Mouse (Mus musculus) lung, postnatal 10 days (tissue): ENCODE measurements around the gene Ppp1r3e.

ENCODE experiments used
- DNase-seq: peaks from one replicate; pipeline ENCODE4 v3.0.0; 2021

Gene Ppp1r3e

GRCm38 (mm10) chr14:54876539-54877047 lies 757 bp downstream of the Ppp1r3e start:
- peak; percentile 92 for DNase-seq

DNA sequence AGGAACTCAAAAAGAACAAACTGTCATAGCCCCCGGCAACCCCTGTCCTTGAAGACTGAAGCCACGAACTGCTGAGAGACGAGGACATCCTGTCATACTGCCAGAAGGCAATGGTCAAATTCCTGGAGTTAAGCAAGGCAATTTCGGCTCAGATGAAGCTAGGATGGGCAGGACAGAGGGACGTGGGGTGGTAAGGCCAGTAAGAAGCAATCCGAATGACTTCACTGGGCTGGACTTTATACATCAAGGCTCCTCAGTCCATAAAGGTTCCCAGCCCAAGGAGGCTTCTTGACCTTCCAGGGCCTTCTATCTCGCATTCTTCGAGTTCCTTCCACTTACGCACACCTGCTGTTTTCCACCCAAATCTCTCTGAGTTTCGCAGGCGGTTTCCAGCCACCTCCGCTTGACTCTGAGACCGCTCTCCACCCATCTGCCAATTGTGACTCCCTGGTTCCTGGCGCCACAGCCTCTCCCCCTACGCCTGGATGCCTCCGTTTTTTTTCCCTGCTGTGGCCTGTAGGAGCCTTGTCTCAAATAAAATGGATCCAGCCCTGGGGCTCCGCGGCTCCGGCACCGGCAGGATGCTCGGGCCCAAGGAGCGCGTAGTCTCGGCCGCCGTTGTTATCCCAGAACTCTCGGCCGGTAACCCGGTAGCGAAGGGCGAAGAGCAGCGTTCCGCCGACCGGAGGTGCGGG lies 1.4 kb downstream of the Ppp1r3e start:
- peak; percentile 50 for DNase-seq

DNA sequence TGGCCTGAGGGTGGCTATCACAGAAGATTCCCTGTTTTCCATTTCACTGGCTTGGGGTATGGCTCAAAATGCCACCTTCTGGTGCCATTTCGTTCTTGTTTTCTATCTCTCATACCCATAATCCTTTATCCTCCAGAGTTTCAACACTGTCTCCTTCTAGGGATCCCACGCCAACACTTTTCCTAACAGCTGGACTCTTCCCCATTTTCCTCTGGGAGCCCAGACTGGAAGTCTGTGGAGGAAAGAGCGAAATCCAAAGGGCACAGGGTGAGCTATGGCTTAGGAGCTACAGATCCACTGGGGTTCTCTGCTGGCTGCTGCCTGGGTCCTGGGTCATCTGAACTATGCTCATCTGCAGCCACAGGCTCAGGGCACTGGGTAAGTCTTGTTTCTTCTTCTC lies 3.2 kb downstream of the Ppp1r3e start:
- no peak for DNase-seq

DNA sequence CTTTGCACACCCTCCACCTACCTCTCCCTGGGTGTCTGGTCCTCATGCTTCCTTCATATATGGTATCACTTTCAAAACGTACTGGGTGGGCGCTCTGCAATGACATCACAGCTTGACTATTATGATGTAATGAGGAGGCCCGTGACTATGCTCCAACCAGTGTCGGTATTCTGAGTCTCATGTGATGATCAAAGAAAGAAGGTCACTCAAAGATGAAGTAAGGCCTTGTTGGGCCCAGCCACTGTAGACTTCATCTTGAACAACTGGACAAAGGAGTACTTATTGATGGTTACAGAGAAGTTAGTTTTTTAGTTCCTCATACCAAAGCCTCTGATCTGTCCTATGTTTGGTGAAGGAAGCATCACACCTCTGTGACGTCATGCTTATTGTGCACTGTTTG lies 6.5 kb downstream of the Ppp1r3e start, which contains the start of gene Homez:
Gene Homez (minus strand): TSS at position 101 of the 400 bp plus-strand sequence.
- DNase-seq = no peak

DNA sequence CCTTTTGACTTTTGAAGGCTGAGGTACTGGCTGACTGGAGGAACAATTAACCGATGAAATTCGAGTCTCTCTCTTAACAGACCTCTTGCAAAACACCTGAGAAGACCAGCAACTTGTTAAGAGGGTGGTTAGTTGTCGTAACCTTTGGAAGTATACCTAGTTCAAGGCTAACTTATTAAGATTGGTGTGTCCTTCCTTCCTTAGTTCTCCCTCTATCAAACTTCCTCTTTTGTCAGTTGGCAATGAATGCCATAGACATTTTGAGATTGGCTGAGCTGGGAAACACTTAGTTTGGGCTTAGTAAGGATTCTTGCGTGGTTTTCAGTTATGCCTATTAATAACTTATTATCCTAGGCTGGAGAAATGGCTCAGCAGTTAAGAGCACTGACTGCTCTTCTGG lies 9.3 kb downstream of the Ppp1r3e start:
- no peak for DNase-seq

- DNase-seq = no peak
These were observed 10.4 kb downstream of the Ppp1r3e start for GRCm38 (mm10) chr14:54866936-54867335.

DNA sequence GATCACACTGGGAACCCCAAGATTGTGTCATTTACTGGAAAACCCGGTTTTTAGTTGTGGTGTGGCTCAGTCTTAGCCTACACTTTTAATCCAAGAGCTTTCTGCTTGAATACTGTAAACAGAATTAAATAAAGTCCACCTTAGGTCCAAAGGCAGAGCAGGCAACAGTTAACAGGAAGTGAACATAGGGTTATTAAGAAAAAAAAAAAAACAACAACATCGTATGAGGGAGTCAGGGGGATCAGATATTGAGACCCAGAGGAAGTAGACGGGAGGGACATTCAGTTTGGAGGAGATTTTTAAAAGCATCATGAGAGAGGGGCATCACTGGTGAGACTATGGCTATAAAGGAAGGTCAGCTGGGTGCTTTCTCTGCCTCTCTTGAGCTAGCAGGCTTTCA lies 11.1 kb downstream of the Ppp1r3e start:
- DNase-seq = no peak

GRCm38 (mm10) chr14:54865626-54866025 lies 11.7 kb downstream of the Ppp1r3e start:
- DNase-seq = no peak

GRCm38 (mm10) chr14:54864313-54865036 lies 12.9 kb downstream of the Ppp1r3e start:
- no peak for DNase-seq

DNA sequence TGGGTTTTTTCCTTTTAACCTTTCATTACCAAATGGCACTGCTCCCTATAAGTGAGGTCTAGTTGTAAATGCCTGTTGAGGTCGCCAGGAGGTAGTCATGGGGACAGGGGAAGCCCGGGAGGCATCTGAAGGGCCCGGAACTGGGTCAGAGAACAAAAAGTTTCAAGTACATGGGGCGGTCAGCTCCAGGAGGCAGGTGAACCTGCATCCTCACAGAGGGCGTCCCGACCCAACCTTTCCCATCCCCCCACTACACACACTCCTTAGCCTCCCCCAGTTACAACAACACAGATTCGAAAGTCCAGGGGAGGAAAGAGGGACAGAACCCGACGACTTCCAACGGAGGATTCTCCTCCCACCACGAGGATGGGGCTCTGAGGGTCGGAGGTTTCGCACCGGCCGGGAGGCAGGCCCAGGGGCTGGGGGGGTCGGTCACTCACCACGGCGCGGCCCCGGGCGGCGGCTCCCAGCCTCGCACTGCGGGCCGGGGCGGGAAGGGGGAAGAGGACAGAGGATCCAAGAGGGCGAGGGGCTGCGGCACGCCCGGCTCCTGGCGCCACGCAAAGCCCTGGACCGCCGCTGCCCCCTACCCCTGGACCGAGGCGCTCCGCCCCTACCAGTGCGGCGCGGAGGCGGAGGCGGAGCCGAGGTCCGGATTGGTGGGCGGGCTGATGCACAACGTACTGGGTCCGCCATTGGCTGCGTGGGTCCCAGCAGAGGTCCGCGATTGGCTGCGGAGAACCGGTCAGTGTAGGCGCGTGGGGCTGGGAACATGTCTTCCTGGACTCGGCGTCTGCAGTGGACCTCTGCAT lies 13.6 kb downstream of the Ppp1r3e start:
- peak; percentile 96 for DNase-seq

DNA sequence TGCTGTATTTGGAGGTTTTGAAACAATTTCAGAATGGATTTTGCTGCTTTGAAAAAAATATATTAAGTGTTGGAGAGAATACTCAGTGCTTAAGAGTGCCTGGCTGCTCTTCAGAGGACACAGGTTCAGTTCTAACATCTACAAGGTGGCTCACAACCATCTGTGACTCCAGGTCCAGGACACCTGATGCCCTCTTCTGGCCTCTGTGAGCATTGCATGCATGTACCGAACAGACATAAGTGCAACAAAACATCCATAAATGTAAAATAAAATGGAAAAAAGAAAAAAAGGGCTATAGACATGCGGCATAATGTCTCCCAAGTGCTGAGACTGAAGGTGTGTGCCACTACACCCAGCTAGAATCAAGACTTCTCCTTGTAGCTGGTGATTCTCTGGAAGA lies 16.8 kb downstream of the Ppp1r3e start:
- peak; percentile 66 for DNase-seq

GRCm38 (mm10) chr14:54857891-54858290 lies 19.5 kb downstream of the Ppp1r3e start:
- no peak for DNase-seq

DNA sequence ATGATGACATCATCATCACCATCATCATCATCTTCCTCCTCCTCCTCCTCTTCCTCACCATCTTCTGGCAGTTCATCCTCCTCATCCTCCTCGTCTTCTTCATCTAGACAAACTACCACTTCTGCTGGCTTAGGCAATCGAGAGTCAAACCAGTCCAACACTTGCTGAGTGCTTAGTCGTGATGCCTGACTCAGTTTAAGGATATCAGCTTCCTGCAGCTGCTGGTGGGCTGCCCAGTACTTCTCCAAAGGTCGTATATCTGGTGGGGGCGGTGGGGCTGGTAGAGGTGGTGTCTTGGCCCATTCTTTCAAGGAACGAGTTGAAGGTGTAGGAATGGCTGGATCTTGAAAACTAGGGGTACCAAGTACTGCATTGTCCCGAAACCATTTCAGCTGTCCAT lies 20.6 kb downstream of the Ppp1r3e start:
- DNase-seq = no peak

- no peak for DNase-seq
These were observed 21.6 kb downstream of the Ppp1r3e start for GRCm38 (mm10) chr14:54855726-54856125.

DNA sequence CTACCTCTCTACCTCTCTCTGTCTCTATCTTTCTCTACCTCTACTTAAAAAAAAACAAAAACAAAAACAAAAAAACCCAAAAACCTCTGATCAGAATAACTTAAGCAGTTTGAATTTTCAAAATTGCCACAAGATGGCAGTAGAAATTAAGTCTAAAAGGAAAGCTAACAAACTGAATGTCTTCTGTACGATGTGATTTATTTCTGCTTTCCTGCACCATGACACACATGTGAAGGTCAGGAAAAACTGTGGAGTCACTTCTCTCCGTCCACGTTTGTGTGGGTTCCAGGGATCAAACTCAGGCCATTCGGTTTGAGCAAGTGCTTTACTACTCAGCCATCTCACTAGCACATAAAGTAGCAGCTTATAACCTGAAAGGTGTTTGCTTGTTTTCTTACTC lies 33.9 kb downstream of the Ppp1r3e start:
- no peak for DNase-seq

GRCm38 (mm10) chr14:54823716-54824115 lies 53.6 kb downstream of the Ppp1r3e start:
- DNase-seq = no peak
